Mouse (Mus musculus) mouse trophoblast stem cell (cell line): ENCODE measurements around the gene Sytl3.
"Not testable (repeated sequence)": the region's sequence is repeated elsewhere in the genome, so short reads cannot be mapped to it uniquely, and the experiment has no call there.

Experiments
- in situ Hi-C, 2 experiments: fragments of 300-500 bp; cut with MseI, MboI; formaldehyde crosslinking; loops; 2 replicates in 1 of 2; 3 replicates in 1 of 2; pipeline ENCODE4 v1.15.1; 2025

The Sytl3 gene

DNA sequence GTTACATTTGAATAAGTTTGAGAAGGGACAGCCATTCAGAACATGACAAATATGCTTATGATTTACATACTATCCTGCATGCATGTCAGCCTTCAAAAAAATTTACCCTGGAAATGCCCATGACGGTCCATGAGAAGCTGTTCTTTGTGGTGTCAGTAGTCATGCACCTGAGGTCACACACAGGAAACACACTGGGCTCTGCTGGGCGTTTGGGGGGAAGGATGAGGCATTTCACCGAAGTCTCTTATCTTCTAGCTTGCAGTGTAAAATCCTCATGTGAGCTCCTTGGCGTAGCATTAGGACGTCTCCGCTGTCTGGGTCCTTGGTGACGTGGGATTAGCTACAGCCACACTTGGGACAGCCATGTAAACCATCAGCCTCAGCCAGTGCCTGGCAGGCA, at the start of gene Sytl3:
Sytl3 (plus strand) TSS at position 293 of the 400 bp plus-strand sequence.
- in situ Hi-C loops: not testable (repeated sequence)

- in situ Hi-C loops: not testable (repeated sequence)
These were observed 45.4 kb upstream of the Sytl3 start for GRCm38 (mm10) chr17:6613524-6613923.

DNA sequence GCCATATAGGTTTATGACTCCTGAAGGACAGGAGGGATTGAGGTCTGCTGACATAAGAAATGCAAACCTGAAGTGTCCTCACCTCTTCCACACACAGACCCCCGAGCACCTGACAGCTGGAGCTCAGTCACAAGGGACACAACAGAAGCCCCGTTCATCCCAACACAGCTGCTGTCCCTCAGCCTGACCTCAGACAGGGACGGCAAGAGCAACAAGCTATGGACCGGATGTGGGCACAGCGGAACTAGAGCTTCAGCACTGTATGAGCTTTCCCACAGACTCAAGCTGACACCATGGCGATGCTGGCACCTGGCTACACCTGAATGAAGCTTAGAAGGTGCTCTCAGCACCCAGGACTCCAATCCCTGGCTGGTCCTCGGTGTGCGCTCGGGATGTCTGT, 44.6 kb upstream of the Sytl3 start:
- in situ Hi-C loops: not testable (repeated sequence)

DNA sequence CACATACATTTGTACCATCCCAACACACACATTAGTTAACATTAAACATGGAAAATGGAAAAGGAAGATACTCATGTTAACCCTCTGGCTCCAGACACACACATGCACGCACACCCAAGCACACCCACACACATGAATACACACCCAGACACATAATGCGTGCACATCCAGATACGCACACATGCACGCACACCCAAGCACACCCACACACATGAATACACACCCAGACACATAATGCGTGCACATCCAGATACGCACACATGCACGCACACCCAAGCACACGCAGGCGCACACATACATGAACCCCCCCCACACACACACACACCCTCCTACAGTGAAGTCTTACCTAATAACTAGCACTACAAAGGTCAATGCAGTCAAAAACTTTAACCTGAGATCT, 42.2 kb upstream of the Sytl3 start:
- in situ Hi-C loops: not testable (repeated sequence)

- in situ Hi-C loops: not testable (repeated sequence)
These were observed 41.0 kb upstream of the Sytl3 start for GRCm38 (mm10) chr17:6617689-6618400.

GRCm38 (mm10) chr17:6619271-6619670, 39.6 kb upstream of the Sytl3 start:
- in situ Hi-C loops: not testable (repeated sequence)

GRCm38 (mm10) chr17:6620035-6620434, 38.9 kb upstream of the Sytl3 start:
- in situ Hi-C loops: not testable (repeated sequence)

DNA sequence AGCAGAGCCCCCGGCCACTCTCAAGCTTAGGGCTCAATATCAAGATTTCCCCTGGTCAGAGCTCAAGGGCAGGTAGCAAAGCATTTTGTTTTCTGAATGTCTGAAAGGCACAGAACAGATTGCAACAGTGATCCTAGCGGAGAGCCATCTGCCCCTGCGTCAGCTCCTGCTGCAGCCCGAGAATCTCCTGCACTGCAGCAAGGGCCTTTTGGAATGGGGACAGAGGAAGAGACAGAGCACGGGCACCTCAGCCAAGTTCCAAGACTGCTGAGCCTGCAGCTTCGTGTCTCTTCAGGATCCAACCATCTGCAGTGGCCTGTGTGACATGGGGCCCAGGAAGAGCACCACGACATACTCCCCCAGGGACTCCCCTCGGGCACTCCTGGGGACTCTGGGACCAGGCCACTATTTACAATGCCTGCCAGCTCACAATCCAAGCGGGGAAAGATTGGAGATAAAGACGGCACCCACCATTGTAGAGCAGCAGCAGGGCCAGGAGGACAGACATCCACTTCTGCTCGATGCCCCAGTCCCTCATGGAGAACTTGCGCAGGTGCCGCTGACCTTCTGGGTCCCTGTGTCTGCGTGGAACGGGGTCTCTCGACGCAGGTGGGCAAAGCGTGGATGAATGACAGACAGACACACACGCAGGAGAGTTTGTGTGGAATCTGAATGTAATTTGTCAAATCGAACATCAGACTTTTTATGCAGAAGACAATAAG, 38.0 kb upstream of the Sytl3 start:
- in situ Hi-C loops: not testable (repeated sequence)

- in situ Hi-C loops: not testable (repeated sequence)
These were observed 36.9 kb upstream of the Sytl3 start for GRCm38 (mm10) chr17:6621976-6622375.

GRCm38 (mm10) chr17:6624926-6625558, 33.9 kb upstream of the Sytl3 start:
- in situ Hi-C loops: not testable (repeated sequence)

- in situ Hi-C loops: not testable (repeated sequence)
These were observed 28.5 kb upstream of the Sytl3 start for GRCm38 (mm10) chr17:6630398-6630797.

DNA sequence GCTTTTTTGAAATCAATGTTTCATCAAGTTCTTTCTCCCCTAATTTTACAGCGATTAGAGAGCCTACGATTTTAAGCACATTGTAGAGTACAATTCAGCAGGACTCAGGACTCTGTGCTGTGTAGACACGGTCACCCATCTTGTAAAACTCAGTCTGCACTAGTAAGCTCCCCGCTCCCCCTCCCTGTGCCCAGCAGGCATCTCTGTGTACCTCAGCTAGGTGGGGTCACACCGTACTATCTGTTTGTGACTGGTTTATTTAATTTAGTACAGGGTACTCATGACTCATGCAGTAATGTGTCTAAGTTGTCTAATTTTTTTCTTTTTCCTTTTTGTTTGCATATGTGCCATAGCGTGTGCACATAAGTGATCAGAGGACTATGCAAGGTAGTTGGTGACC, 26.0 kb upstream of the Sytl3 start:
- in situ Hi-C loops: not testable (repeated sequence)

DNA sequence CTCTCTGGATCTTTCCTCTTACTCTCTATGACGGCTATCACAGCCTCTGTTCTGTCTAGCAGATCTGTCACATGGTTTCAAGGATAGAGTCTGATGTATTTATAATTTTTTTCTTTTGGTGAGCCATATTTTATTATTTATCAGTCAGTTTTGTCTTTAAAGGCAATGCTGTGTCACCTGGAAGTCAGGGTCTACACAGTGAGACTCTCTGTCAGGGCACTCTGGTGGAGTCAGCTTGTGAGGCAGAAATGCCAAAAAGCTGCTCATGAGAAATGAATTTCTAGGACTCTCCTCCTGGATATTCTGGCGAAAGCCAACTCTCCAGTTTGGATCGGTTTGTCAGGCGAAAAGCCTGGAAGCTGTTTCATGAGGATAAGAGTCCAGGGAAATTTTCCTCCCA, 23.1 kb upstream of the Sytl3 start:
- in situ Hi-C loops: not testable (repeated sequence)

GRCm38 (mm10) chr17:6636861-6637260, 22.0 kb upstream of the Sytl3 start:
- in situ Hi-C loops: no loop called here

- in situ Hi-C loops: not testable (repeated sequence)
These were observed 21.5 kb upstream of the Sytl3 start for GRCm38 (mm10) chr17:6637434-6637833.

GRCm38 (mm10) chr17:6638444-6638843, 20.4 kb upstream of the Sytl3 start:
- in situ Hi-C loops: not testable (repeated sequence)

DNA sequence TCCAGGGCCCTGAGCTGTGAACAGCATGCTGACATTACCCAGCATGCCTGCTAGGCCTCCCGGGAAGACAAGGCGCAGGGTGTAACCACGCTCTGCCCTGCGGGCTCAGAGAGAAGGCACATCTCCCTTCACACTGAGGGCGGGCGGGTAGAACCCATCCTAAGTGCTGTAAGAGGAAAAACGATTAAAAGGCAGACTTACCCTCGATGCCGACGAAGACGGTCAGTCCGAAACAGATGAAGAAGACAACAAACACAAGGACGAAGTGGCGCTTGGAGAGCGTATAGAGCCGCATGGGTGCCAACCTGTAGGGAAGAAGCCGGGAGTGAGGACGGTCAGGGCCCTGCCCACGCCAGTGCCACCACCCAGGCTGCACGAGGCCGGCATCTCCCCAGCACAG, 19.4 kb upstream of the Sytl3 start:
- in situ Hi-C loops: not testable (repeated sequence)

- in situ Hi-C loops: not testable (repeated sequence)
These were observed 18.8 kb upstream of the Sytl3 start for GRCm38 (mm10) chr17:6640044-6640637.

DNA sequence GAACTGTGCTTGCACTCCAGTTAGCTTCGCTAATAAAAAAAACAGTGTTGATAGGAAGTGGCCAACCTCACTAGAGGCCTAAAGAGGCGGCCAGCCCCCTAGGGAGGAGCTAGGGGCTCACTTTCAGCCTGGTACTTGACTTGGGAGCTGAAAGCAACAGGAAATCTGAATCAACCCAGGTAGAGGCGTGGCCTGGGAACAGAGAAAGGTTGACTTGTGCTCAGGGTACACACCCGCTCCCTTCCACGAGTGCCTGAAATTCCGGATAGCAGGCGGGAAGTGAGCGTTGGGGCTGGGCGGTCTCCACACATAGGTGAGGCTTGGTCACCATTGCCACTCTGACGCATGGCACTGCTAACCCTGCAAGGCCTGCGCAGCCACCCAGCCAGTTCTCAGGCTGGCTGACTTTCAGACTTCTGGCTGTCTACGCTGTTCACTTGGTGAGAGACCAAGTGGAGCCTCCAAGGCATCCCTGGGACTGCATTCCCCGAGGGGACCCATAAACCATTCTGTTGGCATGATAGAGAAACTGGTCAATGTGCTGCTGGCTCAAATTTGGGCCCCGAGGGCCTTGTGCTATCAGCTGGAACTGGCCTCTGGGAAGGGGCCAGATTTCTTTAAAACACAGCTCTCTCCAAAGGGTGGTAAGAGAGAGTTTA, 18.0 kb upstream of the Sytl3 start:
- in situ Hi-C loops: not testable (repeated sequence)

GRCm38 (mm10) chr17:6644210-6644609, 14.7 kb upstream of the Sytl3 start:
- in situ Hi-C loops: not testable (repeated sequence)

DNA sequence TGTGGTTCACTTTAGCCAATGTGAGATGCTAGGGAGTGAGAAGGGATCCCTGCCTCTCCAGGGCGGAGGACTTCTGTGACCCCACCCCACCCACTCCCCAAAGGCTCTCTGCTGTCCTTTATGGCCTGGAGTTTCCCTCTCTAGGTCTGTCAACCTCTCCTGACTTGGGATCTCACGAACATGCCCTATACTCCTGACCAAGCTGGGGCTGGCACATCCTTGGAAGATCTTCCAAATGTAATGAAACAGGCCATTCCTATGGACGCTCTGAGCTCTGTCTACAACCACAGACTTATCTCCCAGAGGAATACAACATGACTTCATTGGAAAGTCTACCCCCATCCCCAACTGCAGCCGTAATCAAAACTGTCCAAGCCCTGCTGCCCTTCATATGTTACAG, 14.2 kb upstream of the Sytl3 start:
- in situ Hi-C loops: not testable (repeated sequence)

- in situ Hi-C loops: not testable (repeated sequence)
These were observed 13.2 kb upstream of the Sytl3 start for GRCm38 (mm10) chr17:6645668-6646067.
